Mouse (Mus musculus) G1E (cell line): ENCODE data around the gene Slc39a10.

Experiments used
- CTCF ChIP-seq: IDR thresholded peaks from 2 replicates; pipeline ENCODE4 v1.5.1; 2012; ENCODE audit warnings: low read depth, low read length, inconsistent platforms, mixed read lengths
- GATA1 ChIP-seq: IDR thresholded peaks from 2 replicates; pipeline ENCODE4 v1.6.1; 2012; ENCODE audit warnings: borderline replicate concordance, low read length, inconsistent platforms, mixed read lengths
- GATA2 ChIP-seq: IDR thresholded peaks from 2 replicates; pipeline ENCODE4 v1.6.1; 2012; ENCODE audit warnings: low read depth, low read length, inconsistent platforms, borderline replicate concordance
- TAL1 ChIP-seq: conservative IDR thresholded peaks from 2 replicates; pipeline ENCODE4 v1.6.1; 2012; ENCODE audit warnings: low read depth, low read length, inconsistent platforms, mixed read lengths

DNA sequence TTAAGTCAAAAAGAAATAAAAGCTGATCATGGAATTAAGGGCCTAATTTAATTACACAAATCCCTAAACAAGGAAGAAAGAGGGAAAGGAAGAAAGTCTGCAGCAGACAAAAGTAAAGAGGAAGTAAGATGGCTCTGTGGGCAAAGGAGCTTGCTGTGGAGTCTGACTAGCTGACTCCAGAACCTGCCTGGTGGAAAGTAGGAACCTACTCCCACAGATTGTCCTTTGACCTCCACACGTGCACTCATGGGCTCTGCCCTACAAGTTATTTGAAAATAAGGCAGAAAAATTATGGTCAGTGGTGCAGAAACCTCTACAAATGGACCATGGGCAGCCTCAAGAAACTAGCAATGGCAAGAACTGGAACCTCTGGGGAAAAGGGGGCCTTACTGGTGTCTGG is 32.6 kb downstream of the Slc39a10 start:
- TF ChIP-seq CTCF (no peak), GATA2 (no peak), GATA1 (no peak), TAL1 (no peak)
